Mouse (Mus musculus) erythroblast, embryonic 14.5 days (primary cell): ENCODE measurements at regions not wholly inside any gene's neighbourhood (a gene's known extent, or its start where the extent isn't known, plus 50 kb on each side); places are given as distances from the start of the nearest gene placed in this dataset.

Experiments used
- GATA1 ChIP-seq: IDR thresholded peaks from 2 replicates; pipeline ENCODE4 v1.6.1; 2012; ENCODE audit warnings: low read length, inconsistent platforms, mixed read lengths
- TAL1 ChIP-seq: IDR thresholded peaks from 3 replicates; pipeline ENCODE4 v1.6.1; 2012; ENCODE audit warnings: low read length, inconsistent platforms, mixed read lengths

DNA sequence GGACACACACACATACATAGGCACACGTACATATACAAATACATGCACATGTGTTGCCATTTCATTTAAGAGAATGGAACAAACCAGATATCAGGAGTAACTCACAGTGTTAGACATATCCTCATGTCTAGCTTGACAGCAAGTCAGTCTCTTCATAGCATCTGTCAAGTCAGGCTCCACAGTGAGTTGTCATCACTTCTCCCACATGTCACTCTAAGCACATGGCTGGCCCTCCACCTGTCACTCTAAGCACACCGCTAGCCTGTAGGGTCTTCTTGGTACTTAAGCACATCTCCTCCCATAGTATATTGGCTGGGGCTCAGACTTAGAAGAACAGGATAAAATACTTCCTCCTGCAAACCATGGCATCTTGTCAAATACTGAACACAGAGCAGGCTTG is 269.6 kb upstream of the Trpc7 start:
- no peak for TF ChIP-seq TAL1
- no peak for TF ChIP-seq GATA1
